Mouse (Mus musculus): ENCODE data around the gene Rgs9.

Gene Rgs9

DNA sequence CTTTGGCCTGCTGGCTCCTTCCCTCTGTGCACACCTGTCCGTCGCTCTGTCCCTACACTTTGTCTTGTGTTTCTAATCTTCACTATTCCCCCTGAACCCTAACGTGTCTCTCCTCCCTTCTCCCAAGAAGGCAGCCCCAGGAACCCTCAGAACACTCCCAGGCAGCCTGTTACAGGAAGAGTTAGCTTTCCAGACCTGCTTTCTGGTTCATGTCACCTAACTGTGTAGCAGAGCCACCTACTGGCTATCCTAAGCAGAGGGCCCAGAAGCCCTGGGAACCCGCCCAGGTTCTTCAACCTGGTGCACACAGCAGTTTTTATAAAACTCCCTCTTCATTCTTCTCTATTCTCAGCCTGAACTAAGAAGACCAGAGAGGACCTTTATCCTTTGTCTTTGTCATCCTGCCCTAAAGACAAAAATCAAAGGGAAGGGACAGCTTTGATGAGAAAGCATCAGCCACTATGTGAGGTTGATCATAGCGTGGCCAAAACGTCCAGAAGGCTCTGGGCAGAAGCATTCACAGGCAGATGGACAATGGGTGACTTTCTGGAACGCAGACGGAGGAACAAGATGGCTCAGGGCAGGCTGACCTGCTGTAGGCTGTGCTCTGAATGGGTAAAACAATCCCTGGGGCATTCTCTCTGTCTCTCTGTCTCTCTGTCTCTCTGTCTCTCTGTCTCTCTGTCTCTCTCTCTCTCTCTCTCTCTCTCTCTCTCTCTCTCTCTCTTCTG, 119.0 kb downstream of the Rgs9 start:
- TF ChIP-seq GATA4 (IDR thresholded peaks at IDR 0.05; ENCODE audit: insufficient replicate concordance, low read length): no peak

DNA sequence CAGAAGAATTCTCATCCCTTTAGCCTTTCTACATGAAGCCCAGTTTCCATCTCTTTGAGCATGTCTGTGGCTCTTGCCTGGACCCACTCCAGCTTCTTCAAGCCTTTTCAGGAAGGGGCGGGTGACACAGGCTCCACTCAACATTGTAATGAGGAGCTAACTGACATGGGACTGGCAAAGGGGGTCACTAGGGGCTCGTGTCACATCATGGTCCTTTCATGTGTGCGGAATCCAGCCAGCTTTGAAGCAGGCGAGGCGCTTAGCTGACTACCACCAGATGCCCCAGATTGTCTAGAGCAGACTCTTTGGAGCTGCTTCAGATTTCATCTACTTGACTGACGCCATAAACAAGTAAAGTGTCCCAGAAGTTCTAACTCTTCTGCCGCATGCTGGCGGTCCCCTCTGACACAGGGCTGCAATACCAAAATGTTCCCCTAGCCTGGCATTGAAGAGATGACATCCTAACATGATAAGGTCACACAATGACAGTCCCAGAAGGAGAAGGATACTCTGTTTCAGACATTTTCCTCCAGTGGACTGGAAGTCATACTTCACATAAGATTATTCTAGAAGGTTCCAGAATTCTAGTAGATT, 122.5 kb downstream of the Rgs9 start:
- no peak for TF ChIP-seq GATA4 (IDR thresholded peaks at IDR 0.05; ENCODE audit: insufficient replicate concordance, low read length)

Data from liver, adult (tissue).